Mouse (Mus musculus) cortical plate, adult 2 months (tissue): ENCODE results near the gene Lztr1.

Experiments
- CTCF ChIP-seq: fragments of 200-500 bp; IDR thresholded peaks from 2 replicates; pipeline ENCODE4 v1.5.1; 2011; ENCODE audit warnings: mild to moderate bottlenecking, control low read depth, low read length; ENCODE audit not compliant: insufficient read depth; ENCODE audit errors: extremely low read depth
- POLR2A ChIP-seq: fragments of 200-500 bp; IDR thresholded peaks from 2 replicates; pipeline ENCODE4 v1.6.1; 2011; ENCODE audit warnings: mild to moderate bottlenecking, low read length, control low read depth; ENCODE audit not compliant: insufficient read depth; ENCODE audit errors: extremely low read depth

GRCm38 (mm10) chr16:17466875-17467663 lies 41.4 kb upstream of the Lztr1 start:
- no peak for TF ChIP-seq POLR2A
- TF ChIP-seq CTCF, result no peak
